Mouse (Mus musculus): Measurements from ENCODE around the gene Zkscan6. TPM values are rescaled to one million over a fixed set of nuclear protein-coding genes. Genes with fewer than 3 reads are reported as not detected.

Zkscan6 gene
- polyA plus RNA-seq, 1 experiment from 2014 or later = 13.3 TPM

- H3K9me3 ChIP-seq (ENCODE audit: low read length) = no peaks in the 10 kb centered on the region
- H3K36me3 ChIP-seq (ENCODE audit: insufficient read depth, low read length) = no peaks in the 10 kb centered on the region
- TF ChIP-seq CTCF (IDR thresholded peaks at IDR 0.05) (no peak), EP300 (IDR thresholded peaks at IDR 0.05) (no peak)
- no peaks in the 10 kb centered on the region for H3K27me3 ChIP-seq (replicated peaks; ENCODE audit: insufficient read depth, low read length)
- no peak overlapping the region for H3K4me3 ChIP-seq (ENCODE audit: low read depth, low read length)
- no peaks in the 10 kb centered on the region for H3K4me1 ChIP-seq (ENCODE audit: insufficient read depth, low read depth, low read length)
- H3K4me2 ChIP-seq (replicated peaks; ENCODE audit: low read depth, low read length) = no peak overlapping the region
- DNase-seq (ENCODE audit: low spot score) (no peak), ATAC-seq (no peak)
- 48% methylated on average over 3 of the region's 3 CpGs for WGBS
- no peak overlapping the region for H3K27ac ChIP-seq (ENCODE audit: low read length)
- H3K9ac ChIP-seq (replicated peaks; ENCODE audit: low read depth) = no peak overlapping the region
These were observed 5.1 kb upstream of the Zkscan6 start for GRCm38 (mm10) chr11:65801899-65802298.

GRCm38 (mm10) chr11:65806321-65806904 is 562 bp upstream of the Zkscan6 start:
- no peaks in the 10 kb centered on the region for H3K9me3 ChIP-seq (ENCODE audit: low read length)
- no peaks in the 10 kb centered on the region for H3K36me3 ChIP-seq (ENCODE audit: insufficient read depth, low read length)
- DNase-seq (ENCODE audit: low spot score) = peak; percentile 94
- peak; percentile 76 for TF ChIP-seq EP300 (IDR thresholded peaks at IDR 0.05)
- no peak for TF ChIP-seq CTCF (IDR thresholded peaks at IDR 0.05)
- H3K4me3 ChIP-seq (ENCODE audit: low read depth, low read length) = peak overlapping the region; percentile 88
- WGBS = under 1% methylated on average over 20 of the region's 20 CpGs
- H3K4me2 ChIP-seq (replicated peaks; ENCODE audit: low read depth, low read length) = peak overlapping the region; percentile 86
- no peaks in the 10 kb centered on the region for H3K27me3 ChIP-seq (replicated peaks; ENCODE audit: insufficient read depth, low read length)
- no peaks in the 10 kb centered on the region; the same call in 1 of the 2 replicates for H3K4me1 ChIP-seq (ENCODE audit: insufficient read depth, low read depth, low read length)
- peak overlapping the region; percentile 86 for H3K27ac ChIP-seq (ENCODE audit: low read length)
- ATAC-seq = peak; percentile 71
- peak overlapping the region; percentile 85 for H3K9ac ChIP-seq (replicated peaks; ENCODE audit: low read depth)

GRCm38 (mm10) chr11:65807601-65808000 is 626 bp downstream of the Zkscan6 start:
- Histone ChIP-seq H3K4me1 (ENCODE audit: insufficient read depth, low read depth, low read length) (no peaks in the 10 kb centered on the region; the same call in none of the 2 replicates), H3K4me3 (ENCODE audit: low read depth, low read length) (peak overlapping the region; percentile 88), H3K27ac (ENCODE audit: low read length) (peak overlapping the region; percentile 86), H3K9me3 (ENCODE audit: low read length) (no peaks in the 10 kb centered on the region), H3K4me2 (replicated peaks; ENCODE audit: low read depth, low read length) (peak overlapping the region; percentile 86), H3K36me3 (ENCODE audit: insufficient read depth, low read length) (no peaks in the 10 kb centered on the region), H3K9ac (replicated peaks; ENCODE audit: low read depth) (peak overlapping the region; percentile 85), H3K27me3 (replicated peaks; ENCODE audit: insufficient read depth, low read length) (no peaks in the 10 kb centered on the region)
- WGBS = 36% methylated on average over 7 of the region's 7 CpGs
- DNase-seq (ENCODE audit: low spot score) = no peak
- no peak for ATAC-seq
- 0 out of 2 replicates have a peak, but pooled peaks have one; percentile 3 for TF ChIP-seq CTCF (IDR thresholded peaks at IDR 0.05)
- TF ChIP-seq EP300 (IDR thresholded peaks at IDR 0.05) = no peak

- Histone ChIP-seq H3K4me3 (ENCODE audit: low read depth, low read length) (no peak overlapping the region), H3K4me1 (ENCODE audit: insufficient read depth, low read depth, low read length) (no peaks in the 10 kb centered on the region; the same call in none of the 2 replicates), H3K9ac (replicated peaks; ENCODE audit: low read depth) (no peak overlapping the region), H3K4me2 (replicated peaks; ENCODE audit: low read depth, low read length) (no peak overlapping the region), H3K36me3 (ENCODE audit: insufficient read depth, low read length) (peaks cover 21% of the 10 kb centered on the region), H3K27me3 (replicated peaks; ENCODE audit: insufficient read depth, low read length) (no peaks in the 10 kb centered on the region), H3K9me3 (ENCODE audit: low read length) (no peaks in the 10 kb centered on the region), H3K27ac (ENCODE audit: low read length) (no peak overlapping the region)
- no peak for DNase-seq (ENCODE audit: low spot score)
- WGBS = 41% methylated on average over 5 of the region's 5 CpGs
- no peak for ATAC-seq
- TF ChIP-seq EP300 (IDR thresholded peaks at IDR 0.05) (no peak), CTCF (IDR thresholded peaks at IDR 0.05) (no peak)
These were observed 5.1 kb downstream of the Zkscan6 start for GRCm38 (mm10) chr11:65812088-65812487.

- H3K4me3 ChIP-seq (ENCODE audit: low read depth, low read length) = no peak overlapping the region
- H3K9ac ChIP-seq (replicated peaks; ENCODE audit: low read depth) = no peak overlapping the region
- WGBS = 93% methylated on average over 9 of the region's 9 CpGs
- no peaks in the 10 kb centered on the region for H3K27me3 ChIP-seq (replicated peaks; ENCODE audit: insufficient read depth, low read length)
- no peak overlapping the region for H3K27ac ChIP-seq (ENCODE audit: low read length)
- H3K4me2 ChIP-seq (replicated peaks; ENCODE audit: low read depth, low read length) = no peak overlapping the region
- TF ChIP-seq CTCF (IDR thresholded peaks at IDR 0.05) (no peak), EP300 (IDR thresholded peaks at IDR 0.05) (no peak)
- peaks cover 21% of the 10 kb centered on the region for H3K36me3 ChIP-seq (ENCODE audit: insufficient read depth, low read length)
- no peaks in the 10 kb centered on the region; the same call in 1 of the 2 replicates for H3K4me1 ChIP-seq (ENCODE audit: insufficient read depth, low read depth, low read length)
- DNase-seq (ENCODE audit: low spot score) = no peak
- H3K9me3 ChIP-seq (ENCODE audit: low read length) = no peaks in the 10 kb centered on the region
- no peak for ATAC-seq
These were observed 7.4 kb downstream of the Zkscan6 start for GRCm38 (mm10) chr11:65814381-65814780.

GRCm38 (mm10) chr11:65816237-65816636 is 9.3 kb downstream of the Zkscan6 start:
- Histone ChIP-seq H3K27me3 (replicated peaks; ENCODE audit: insufficient read depth, low read length) (no peaks in the 10 kb centered on the region), H3K4me1 (ENCODE audit: insufficient read depth, low read depth, low read length) (no peaks in the 10 kb centered on the region; the same call in 1 of the 2 replicates), H3K4me3 (ENCODE audit: low read depth, low read length) (no peak overlapping the region), H3K4me2 (replicated peaks; ENCODE audit: low read depth, low read length) (no peak overlapping the region), H3K9ac (replicated peaks; ENCODE audit: low read depth) (no peak overlapping the region), H3K27ac (ENCODE audit: low read length) (no peak overlapping the region), H3K36me3 (ENCODE audit: insufficient read depth, low read length) (peaks cover 26% of the 10 kb centered on the region), H3K9me3 (ENCODE audit: low read length) (no peaks in the 10 kb centered on the region)
- no peak for ATAC-seq
- TF ChIP-seq CTCF (IDR thresholded peaks at IDR 0.05) (no peak), EP300 (IDR thresholded peaks at IDR 0.05) (no peak)
- WGBS = 77% methylated on average over 6 of the region's 6 CpGs
- DNase-seq (ENCODE audit: low spot score) = no peak

Data from lung, postnatal 0 days (tissue).